Mouse (Mus musculus) right cerebral cortex, adult 2 months (tissue): ENCODE measurements around the gene Nudt17.
"Not testable (repeated sequence)": the region's sequence is repeated elsewhere in the genome, so short reads cannot be mapped to it uniquely, and the experiment has no call there.

Experiments
- DNase-seq, 2 experiments: peaks; one replicate each; pipeline ENCODE4 v3.0.0; 2021 to 2022; ENCODE audit warnings: low spot score in 2 of 2

Gene Nudt17

DNA sequence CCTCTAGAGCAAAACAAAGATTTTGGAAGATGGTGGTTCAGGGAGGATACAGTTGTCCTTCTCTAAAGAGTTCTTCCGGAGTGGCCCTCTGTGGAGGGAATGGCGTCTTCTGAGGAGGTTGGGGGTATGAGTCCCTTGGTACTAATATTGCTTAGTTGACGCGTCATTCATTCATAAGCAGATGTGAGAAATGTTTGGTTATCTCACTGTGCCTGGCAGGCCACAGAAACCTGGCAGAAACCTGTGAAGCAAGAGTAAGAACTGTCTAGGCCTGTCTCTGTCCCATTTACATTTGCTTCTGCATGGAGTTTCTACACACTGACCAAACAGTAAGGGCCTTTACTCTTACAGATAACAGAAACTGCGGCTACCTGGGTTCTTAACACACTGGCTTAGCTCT is 36.8 kb downstream of the Nudt17 start:
- no peak for DNase-seq

GRCm38 (mm10) chr3:96669727-96670468 is 38.5 kb downstream of the Nudt17 start, which contains the start of gene Ankrd35:
TSS of gene Ankrd35 (plus strand) at chr3:96670131.
- DNase-seq, result peak; percentile 60 to 64

- no peak for DNase-seq
Measured at GRCm38 (mm10) chr3:96668424-96669067, 39.8 kb downstream of the Nudt17 start.

DNA sequence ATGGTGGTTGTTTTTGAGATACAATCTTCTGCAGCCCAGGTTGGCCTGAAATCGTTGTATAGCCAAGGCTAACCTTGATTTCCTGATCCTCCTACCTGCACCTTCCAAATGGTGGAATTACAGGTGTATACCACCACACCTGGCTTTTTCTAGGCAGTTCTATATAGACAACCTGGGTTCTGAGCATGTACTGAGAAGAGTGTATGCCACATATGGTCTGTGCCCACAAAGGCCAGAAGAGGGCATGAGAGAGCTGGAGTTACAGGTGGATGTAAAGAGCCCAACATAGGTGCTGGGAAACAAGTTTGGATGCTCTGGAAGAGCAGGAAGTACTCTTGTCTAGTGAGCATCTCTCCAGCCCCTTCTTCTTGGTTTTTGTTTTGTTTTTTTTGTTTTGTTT is 41.0 kb downstream of the Nudt17 start:
- no peak for DNase-seq

GRCm38 (mm10) chr3:96666916-96667315 is 41.4 kb downstream of the Nudt17 start:
- no peak for DNase-seq

DNA sequence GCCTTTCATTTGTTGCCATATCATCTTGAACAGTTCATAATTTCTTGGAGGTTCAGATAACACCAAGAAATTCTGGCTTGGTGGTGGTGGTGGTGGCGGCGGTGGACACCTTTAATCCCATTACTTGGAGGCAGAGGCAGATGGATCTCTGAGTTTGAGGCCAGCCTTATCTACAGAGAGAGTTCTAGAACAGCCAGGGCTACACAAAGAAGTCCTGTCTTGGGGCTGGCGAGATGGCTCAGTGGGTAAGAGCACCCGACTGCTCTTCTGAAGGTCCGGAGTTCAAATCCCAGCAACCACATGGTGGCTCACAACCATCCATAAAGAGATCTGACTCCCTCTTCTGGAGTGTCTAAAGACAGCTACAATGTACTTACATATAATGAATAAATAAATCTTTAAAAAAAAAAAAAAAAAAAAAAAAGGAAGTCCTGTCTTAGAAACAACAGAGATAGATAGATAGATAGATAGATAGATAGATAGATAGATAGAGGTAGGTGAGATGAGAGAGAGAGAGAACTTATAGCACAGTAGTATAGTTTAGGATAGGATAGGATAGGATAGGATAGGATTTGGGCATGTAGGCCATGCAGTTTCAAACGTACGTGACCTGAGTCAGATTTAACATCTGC is 42.5 kb downstream of the Nudt17 start:
- DNase-seq, result not testable (repeated sequence)

GRCm38 (mm10) chr3:96663432-96664239 is 44.7 kb downstream of the Nudt17 start:
- DNase-seq, result peak; percentile 92 to 94

GRCm38 (mm10) chr3:96662731-96663316 is 45.5 kb downstream of the Nudt17 start:
- DNase-seq, result no peak

DNA sequence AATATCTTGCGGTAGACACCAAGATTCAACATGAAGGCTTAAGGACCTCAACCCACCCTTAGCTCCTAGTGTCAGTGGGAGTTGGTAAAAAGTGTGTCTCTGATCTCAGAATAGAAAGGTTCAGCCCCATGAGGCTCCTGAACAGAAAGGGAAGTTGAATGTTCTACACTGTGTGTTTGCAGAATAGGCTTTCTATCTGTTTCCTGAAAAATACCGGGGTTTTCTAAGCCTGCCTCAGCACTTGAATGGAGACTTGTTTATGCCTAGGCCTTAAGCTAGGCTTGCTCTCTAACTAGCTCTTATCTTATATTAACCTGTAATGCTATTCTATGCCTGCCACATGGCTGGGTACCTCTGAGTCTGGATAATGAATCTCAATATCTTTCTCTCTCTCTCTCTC is 47.5 kb downstream of the Nudt17 start:
- DNase-seq, result no peak
